Mouse (Mus musculus) myocyte (in vitro differentiated cells): ENCODE measurements around the gene Prom1.

Experiments
- MAX ChIP-seq: IDR thresholded peaks from one replicate; pipeline ENCODE4 v1.6.1; 2011; ENCODE audit warnings: low read depth, mild to moderate bottlenecking, control low read depth
- POLR2A ChIP-seq: IDR thresholded peaks from one replicate; pipeline ENCODE4 v1.6.1; 2011; ENCODE audit warnings: low read depth, mild to moderate bottlenecking, control low read depth, moderate library complexity; ENCODE audit not compliant: insufficient read length
- REST ChIP-seq: IDR thresholded peaks from one replicate; pipeline ENCODE4 v1.6.1; 2011; ENCODE audit warnings: mild to moderate bottlenecking, control low read depth, moderate library complexity; ENCODE audit not compliant: insufficient read depth, insufficient read length
- TCF12 ChIP-seq: IDR thresholded peaks from one replicate; pipeline ENCODE4 v1.6.1; 2011; ENCODE audit warnings: mild to moderate bottlenecking, control low read depth; ENCODE audit not compliant: poor library complexity, insufficient read depth, severe bottlenecking
- USF1 ChIP-seq: IDR thresholded peaks from one replicate; pipeline ENCODE4 v1.6.1; 2011; ENCODE audit warnings: low read depth, mild to moderate bottlenecking, control low read depth, moderate library complexity

DNA sequence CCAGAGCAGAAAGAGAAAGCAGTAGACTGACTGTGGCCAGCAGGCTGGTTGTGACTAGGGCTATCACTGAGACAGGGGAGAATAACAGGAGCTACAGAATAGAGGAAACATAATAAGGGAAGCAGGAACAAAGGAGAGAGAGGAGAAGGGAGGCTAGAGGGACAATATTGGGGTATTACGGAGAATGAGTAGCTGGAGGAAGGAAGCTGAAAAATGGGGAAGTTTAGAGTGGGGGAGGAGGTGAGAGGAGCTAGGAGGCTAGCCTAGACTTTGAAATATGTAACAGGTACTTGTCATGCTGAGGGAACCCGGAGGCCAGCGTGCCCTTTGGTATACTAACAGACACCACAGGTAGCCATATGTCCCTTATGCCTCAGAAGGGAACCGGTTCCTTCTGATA is 25.7 kb upstream of the Prom1 start:
- TF ChIP-seq USF1 (no peak), REST (no peak), MAX (no peak), POLR2A (no peak), TCF12 (no peak)
